Mouse (Mus musculus): Measurements from ENCODE around the gene Psmd4.
"Not testable (repeated sequence)": the region's sequence is repeated elsewhere in the genome, so short reads cannot be mapped to it uniquely, and the experiment has no call there.

DNA sequence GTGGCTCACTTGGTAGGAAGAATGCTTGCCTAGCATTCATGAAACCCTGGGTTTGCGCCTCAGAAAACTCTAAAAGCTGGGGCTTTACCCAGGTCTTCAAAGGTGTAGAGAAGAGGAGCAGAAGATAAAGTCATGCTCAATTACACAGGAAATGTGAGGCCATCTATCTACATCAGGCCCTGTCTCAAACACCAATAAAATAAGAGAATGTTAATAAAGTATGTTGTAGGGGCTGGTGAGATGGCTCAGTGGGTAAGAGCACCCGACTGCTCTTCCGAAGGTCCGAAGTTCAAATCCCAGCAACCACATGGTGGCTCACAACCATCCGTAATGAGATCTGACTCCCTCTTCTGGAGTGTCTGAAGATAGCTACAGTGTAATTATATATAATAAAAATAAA lies 21.5 kb downstream of the Psmd4 start:
- not testable (repeated sequence) for TF ChIP-seq POLR2A (IDR thresholded peaks at IDR 0.05; ENCODE audit: borderline replicate concordance, extremely low read depth, low read depth, low read length); CTCF (IDR thresholded peaks at IDR 0.05; ENCODE audit: insufficient read depth, low read length)
